Mouse (Mus musculus) bone marrow macrophage, adult 2 months (primary cell): ENCODE measurements at regions not wholly inside any gene's neighbourhood (a gene's known extent, or its start where the extent isn't known, plus 50 kb on each side); places are given as distances from the start of the nearest gene placed in this dataset.

Experiments
- CTCF ChIP-seq: IDR thresholded peaks from 2 replicates; pipeline ENCODE4 v1.5.1; 2012; ENCODE audit warnings: low read depth, mild to moderate bottlenecking, low read length, moderate library complexity
- POLR2A ChIP-seq: IDR thresholded peaks from 2 replicates; pipeline ENCODE4 v1.6.1; 2012; ENCODE audit warnings: mild to moderate bottlenecking, low read depth, low read length, borderline replicate concordance

GRCm38 (mm10) chr1:73257263-73257662 is 241.6 kb upstream of the Tnp1 start:
- TF ChIP-seq POLR2A (no peak), CTCF (no peak)
